8 mouse cellular contexts compared by ENCODE assay signal in the genomic region with DNA sequence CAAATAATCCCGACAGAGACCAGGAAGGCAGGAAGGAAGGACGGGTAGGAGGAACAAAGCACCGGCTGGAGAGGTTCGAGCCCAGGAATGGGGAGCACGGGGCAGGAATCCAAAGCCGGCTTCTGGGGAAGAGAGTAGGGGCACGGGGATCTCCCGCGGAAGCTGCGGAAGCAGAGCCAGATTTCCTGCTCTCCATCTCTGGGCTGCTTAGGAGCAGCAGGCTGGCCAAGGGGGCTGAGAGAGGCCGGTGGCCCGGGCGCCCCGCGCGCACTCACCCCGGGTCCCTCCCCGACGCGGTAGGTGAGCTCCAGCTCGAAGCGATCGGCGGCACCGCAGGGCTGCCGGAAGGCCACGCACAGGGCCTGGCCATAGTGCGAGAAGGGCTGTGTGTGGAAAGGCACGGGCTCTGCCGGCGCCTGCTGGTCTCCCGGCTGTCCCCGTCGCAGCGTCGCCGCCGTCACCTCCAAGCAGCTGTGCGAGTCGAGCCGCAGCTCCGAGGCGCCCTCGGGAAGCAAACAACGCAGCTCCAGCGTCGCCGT. TPM values are rescaled to one million over a fixed set of nuclear protein-coding genes. Genes with fewer than 3 reads are reported as not detected.
A peak's percentile ranks its signal among the peaks of the same experiment; 100 is the strongest.
DNase-seq lines count a peak whose midpoint lies in the region; ATAC-seq and TF ChIP-seq lines count a peak whose summit lies in the region.

No protein-coding gene starts in this region.

- H3K27ac ChIP-seq in macrophage = peak overlapping the region; percentile 99
- H3K27ac ChIP-seq in small intestine, adult 2 months (ENCODE audit: insufficient read depth, low read depth, low read length) = peak overlapping the region; percentile 95

- under 1% methylated on average over 46 of the region's 48 CpGs for WGBS in macrophage (ENCODE audit: missing documents)
- 1% methylated on average over 48 of the region's 48 CpGs for WGBS in small intestine, adult 2 months

- TF ChIP-seq CTCF in small intestine, adult 2 months (IDR thresholded peaks at IDR 0.05; ENCODE audit: extremely low read depth, insufficient read length, insufficient replicate concordance, low read depth, low read length) = no peak

- no peak for DNase-seq in cerebellum, adult 9-10 months
- peak; percentile 34 for DNase-seq in urinary bladder, postnatal 14 days (ENCODE audit: low spot score)
- no peak for DNase-seq in urinary bladder, adult 2 months (ENCODE audit: low spot score)
- DNase-seq in kidney, postnatal 10 days = peak; percentile 58

- peaks cover 49% of the 10 kb centered on the region for H3K79me2 ChIP-seq in macrophage (ENCODE audit: inconsistent target)

- H3K4me1 ChIP-seq in small intestine, adult 2 months (ENCODE audit: control insufficient read depth, insufficient read depth, insufficient read length, low read length) = peaks cover 13% of the 10 kb centered on the region; the same call in 1 of the 2 replicates

- peak; percentile 77 for ATAC-seq in cerebellum, adult (ENCODE audit: insufficient number of reproducible peaks, low FRiP score, low TSS enrichment)
- peak; percentile 6; the same call in 1 of the 2 replicates for ATAC-seq in granulocyte monocyte progenitor cell, adult 5-6 weeks (replicated peaks; ENCODE audit: poor library complexity, severe bottlenecking)

- peak overlapping the region; percentile 91 for H3K4me3 ChIP-seq in macrophage (ENCODE audit: inconsistent target)
- peak overlapping the region; percentile 77 for H3K4me3 ChIP-seq in small intestine, adult 2 months (ENCODE audit: low read depth, low read length)

- H3K36me3 ChIP-seq in macrophage (ENCODE audit: inconsistent target) = peaks cover 18% of the 10 kb centered on the region
- peaks cover 13% of the 10 kb centered on the region for H3K36me3 ChIP-seq in small intestine, adult 2 months (ENCODE audit: control insufficient read depth, insufficient read depth, low read length)

- no peaks in the 10 kb centered on the region for H3K27me3 ChIP-seq in small intestine, adult 2 months (ENCODE audit: control insufficient read depth, insufficient read depth, low read length)

- no peak for TF ChIP-seq POLR2A in small intestine, adult 2 months (IDR thresholded peaks at IDR 0.05; ENCODE audit: low read depth, low read length)

RNA-seq across cellular contexts. Expression of a gene that starts 0.5 kb away (rescaled TPM):
- polyA plus RNA-seq in urinary bladder, adult 2 months (2012; rRNA removed) = 46.6 and 55.6 TPM in 2 replicates
- total RNA-seq in granulocyte monocyte progenitor cell, adult 5-6 weeks (2014; fragmentation: Nextera tagmentation) = 118 and 165 TPM in 2 replicates
- total RNA-seq in granulocyte monocyte progenitor cell, adult 5-6 weeks (2017) = 82.9 and 91.2 TPM in 2 replicates
- total RNA-seq in macrophage (2018; cell fraction: chromatin; rRNA removed) = 100 to 1,000 TPM; 132 to 826 (median 489) TPM
- total RNA-seq in macrophage (2018; cell fraction: cytosol; rRNA removed) = 100 to 1,000 TPM; 171 to 358 (median 221) TPM
- 100 to 1,000 TPM; 164 to 630 (median 302) TPM for total RNA-seq in macrophage (2018; cell fraction: nucleus; rRNA removed)
- polyA plus RNA-seq in macrophage (2018) = 213 to 249 TPM (median 229 TPM) in 3 replicates
- 66.3 and 103 TPM in 2 replicates for polyA plus RNA-seq in small intestine, adult 2 months (2012; rRNA removed)

RNA-seq across cellular contexts. Expression of a gene that starts 25.0 kb away (rescaled TPM):
- 46.7 and 50.1 TPM in 2 replicates for polyA plus RNA-seq in urinary bladder, adult 2 months (2012; rRNA removed)
- not detected in 2 replicates for total RNA-seq in granulocyte monocyte progenitor cell, adult 5-6 weeks (2014; fragmentation: Nextera tagmentation)
- total RNA-seq in granulocyte monocyte progenitor cell, adult 5-6 weeks (2017) = not detected in 2 replicates
- under 1 TPM in 2 of 26 experiments, not detected in 24; 0.37 to 0.42 TPM for total RNA-seq in macrophage (2018; cell fraction: chromatin; rRNA removed)
- not detected for total RNA-seq in macrophage (2018; cell fraction: cytosol; rRNA removed)
- not detected for total RNA-seq in macrophage (2018; cell fraction: nucleus; rRNA removed)
- polyA plus RNA-seq in macrophage (2018) = not detected in 3 replicates
- 110 and 185 TPM in 2 replicates for polyA plus RNA-seq in small intestine, adult 2 months (2012; rRNA removed)

RNA-seq across cellular contexts. Expression of a gene that starts 30.2 kb away (rescaled TPM):
- 80.8 and 92.8 TPM in 2 replicates for polyA plus RNA-seq in urinary bladder, adult 2 months (2012; rRNA removed)
- 49.9 and 66.7 TPM in 2 replicates for total RNA-seq in granulocyte monocyte progenitor cell, adult 5-6 weeks (2014; fragmentation: Nextera tagmentation)
- 26.9 and 40.4 TPM in 2 replicates for total RNA-seq in granulocyte monocyte progenitor cell, adult 5-6 weeks (2017)
- total RNA-seq in macrophage (2018; cell fraction: chromatin; rRNA removed) = 10 to 100 TPM in 17 of 26 experiments, 1 to 10 TPM in 9; 4.1 to 20.1 (median 14.3) TPM
- 10 to 100 TPM; 38.3 to 92.5 (median 59.6) TPM for total RNA-seq in macrophage (2018; cell fraction: cytosol; rRNA removed)
- total RNA-seq in macrophage (2018; cell fraction: nucleus; rRNA removed) = 10 to 100 TPM in 18 of 26 experiments, 1 to 10 TPM in 8; 5.2 to 34.8 (median 14.0) TPM
- polyA plus RNA-seq in macrophage (2018) = 30.4 to 76.6 TPM (median 32.5 TPM) in 3 replicates
- polyA plus RNA-seq in small intestine, adult 2 months (2012; rRNA removed) = 22.5 and 24.1 TPM in 2 replicates

RNA-seq across cellular contexts. Expression of a gene that starts 41.3 kb away (rescaled TPM):
- 146 and 250 TPM in 2 replicates for polyA plus RNA-seq in urinary bladder, adult 2 months (2012; rRNA removed)
- not detected in 2 replicates for total RNA-seq in granulocyte monocyte progenitor cell, adult 5-6 weeks (2014; fragmentation: Nextera tagmentation)
- not detected in 2 replicates for total RNA-seq in granulocyte monocyte progenitor cell, adult 5-6 weeks (2017)
- total RNA-seq in macrophage (2018; cell fraction: chromatin; rRNA removed) = under 1 TPM in 1 of 26 experiments, not detected in 25; 0.76 TPM
- total RNA-seq in macrophage (2018; cell fraction: cytosol; rRNA removed) = not detected
- total RNA-seq in macrophage (2018; cell fraction: nucleus; rRNA removed) = under 1 TPM in 1 of 26 experiments, not detected in 25; 0.21 TPM
- polyA plus RNA-seq in macrophage (2018) = not detected in 3 replicates
- polyA plus RNA-seq in small intestine, adult 2 months (2012; rRNA removed) = 13.3 and 16.0 TPM in 2 replicates

Comparison
In these comparisons a context has a peak if more than half of its experiments do, and no peak if none do; other contexts are left out.
1. DNase-seq: peak in urinary bladder, postnatal 14 days (single experiment) and kidney, postnatal 10 days (single experiment); none in cerebellum, adult 9-10 months (single experiment) and urinary bladder, adult 2 months (single experiment).
2. RNA of a gene that starts 25.0 kb away (polyA plus RNA-seq): 110 to 185 TPM in small intestine, adult 2 months and 46.7 to 50.1 TPM in urinary bladder, adult 2 months; not detected in macrophage; every median in the first group is over 10 times any median in the second.